Mouse (Mus musculus) gastrocnemius, postnatal 36 days (tissue): ENCODE measurements around the gene Mgat1. TPM values are rescaled to one million over a fixed set of nuclear protein-coding genes. Genes with fewer than 3 reads are reported as not detected.

Experiments used
- DNase-seq, 2 experiments: peaks; one replicate each; pipeline ENCODE4 v3.0.0; 2022
- intact Hi-C: fragments of 180-260 bp; cut with DNase I; formaldehyde crosslinking; loops from one replicate; pipeline ENCODE4 v1.15.1; 2025
- total RNA-seq, 2 experiments: library from RNA; stranded (reverse); gene quantifications; 2 replicates each; pipeline ENCODE4 v1.2.3; 2021

Gene Mgat1
- total RNA-seq, 2 experiments from 2014 or later = 41.3 to 41.5 TPM

GRCm38 (mm10) chr11:49237532-49237931 lies 6.5 kb upstream of the Mgat1 start:
- intact Hi-C loops = no loop called here
- no peak for DNase-seq

GRCm38 (mm10) chr11:49240310-49240709 lies 3.7 kb upstream of the Mgat1 start:
- intact Hi-C loops = loop anchor here (10.0 kb wide), 1 partner anchor 446 kb away; no protein-coding TSS in a partner anchor

GRCm38 (mm10) chr11:49240874-49241273 lies 3.1 kb upstream of the Mgat1 start:
- DNase-seq = no peak
- intact Hi-C loops = loop anchor here (10.0 kb wide), 1 partner anchor 446 kb away; no protein-coding TSS in a partner anchor

More at GRCm38 (mm10) chr11:49240310-49240709, 3.7 kb upstream of the Mgat1 start:
- DNase-seq = no peak

- no peak for DNase-seq
- intact Hi-C loops = loop anchor here (10.0 kb wide), 1 partner anchor 447 kb away; no protein-coding TSS in a partner anchor
Measured at GRCm38 (mm10) chr11:49241471-49241870, 2.5 kb upstream of the Mgat1 start.

DNA sequence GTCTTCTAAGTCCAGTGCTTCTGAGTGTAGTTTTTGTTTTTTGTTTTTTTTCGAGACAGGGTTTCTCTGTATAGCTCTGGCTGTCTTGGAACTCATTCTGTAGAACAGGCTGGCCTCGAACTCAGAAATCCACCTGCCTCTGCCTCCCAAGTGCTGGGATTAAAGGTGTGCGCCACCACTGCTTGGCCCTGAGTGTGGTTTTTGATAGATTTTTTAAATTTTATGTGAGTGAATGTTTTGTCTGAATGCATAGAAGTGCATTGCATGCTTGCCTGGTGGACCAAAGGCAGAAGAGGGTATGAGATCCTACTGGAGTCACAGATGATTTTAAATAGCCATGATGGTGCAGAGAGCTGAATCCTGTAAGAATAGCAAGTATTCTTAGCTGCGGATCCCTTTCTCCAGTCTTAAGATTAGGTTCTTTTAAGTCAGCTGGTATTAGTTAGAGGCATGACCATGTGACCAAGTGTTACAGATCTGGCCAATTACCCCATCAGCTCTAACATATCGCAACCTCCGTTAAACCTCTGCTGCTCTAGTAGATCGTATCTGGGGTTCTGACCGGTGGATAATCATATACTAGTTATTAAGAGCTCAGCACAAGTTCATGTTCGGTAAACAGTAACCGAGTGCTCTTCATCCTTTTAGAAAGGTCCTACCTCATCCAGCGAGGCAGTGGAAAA lies 906 bp upstream of the Mgat1 start:
- intact Hi-C loops = loop anchor here (10.0 kb wide), 1 partner anchor 448 kb away; no protein-coding TSS in a partner anchor
- no peak for DNase-seq

GRCm38 (mm10) chr11:49244595-49244930 lies 572 bp downstream of the Mgat1 start:
- DNase-seq = no peak
- intact Hi-C loops = loop anchor here (10.0 kb wide), 1 partner anchor 450 kb away; no protein-coding TSS in a partner anchor

DNA sequence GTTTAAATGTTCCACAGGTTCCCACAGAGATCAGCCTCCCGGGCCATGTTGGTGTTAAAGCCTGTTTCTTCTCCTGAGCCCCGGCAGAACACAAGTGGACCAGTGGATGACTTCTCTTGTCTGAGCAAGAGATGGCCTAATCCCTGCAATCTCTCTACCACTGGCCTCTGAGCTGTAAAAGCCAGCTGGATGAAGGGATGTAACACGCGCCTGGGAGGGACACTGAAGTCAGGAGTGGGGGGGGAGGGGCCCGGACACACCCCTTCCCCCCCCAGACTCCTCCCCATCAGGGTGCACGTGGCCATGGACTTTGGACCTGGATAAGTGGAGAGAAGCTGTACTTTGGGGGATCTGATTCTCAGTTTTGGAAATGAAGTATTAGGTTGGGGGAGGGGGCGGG lies 1.2 kb downstream of the Mgat1 start:
- intact Hi-C loops = loop anchor here (10.0 kb wide), 1 partner anchor 450 kb away; no protein-coding TSS in a partner anchor
- no peak for DNase-seq

DNA sequence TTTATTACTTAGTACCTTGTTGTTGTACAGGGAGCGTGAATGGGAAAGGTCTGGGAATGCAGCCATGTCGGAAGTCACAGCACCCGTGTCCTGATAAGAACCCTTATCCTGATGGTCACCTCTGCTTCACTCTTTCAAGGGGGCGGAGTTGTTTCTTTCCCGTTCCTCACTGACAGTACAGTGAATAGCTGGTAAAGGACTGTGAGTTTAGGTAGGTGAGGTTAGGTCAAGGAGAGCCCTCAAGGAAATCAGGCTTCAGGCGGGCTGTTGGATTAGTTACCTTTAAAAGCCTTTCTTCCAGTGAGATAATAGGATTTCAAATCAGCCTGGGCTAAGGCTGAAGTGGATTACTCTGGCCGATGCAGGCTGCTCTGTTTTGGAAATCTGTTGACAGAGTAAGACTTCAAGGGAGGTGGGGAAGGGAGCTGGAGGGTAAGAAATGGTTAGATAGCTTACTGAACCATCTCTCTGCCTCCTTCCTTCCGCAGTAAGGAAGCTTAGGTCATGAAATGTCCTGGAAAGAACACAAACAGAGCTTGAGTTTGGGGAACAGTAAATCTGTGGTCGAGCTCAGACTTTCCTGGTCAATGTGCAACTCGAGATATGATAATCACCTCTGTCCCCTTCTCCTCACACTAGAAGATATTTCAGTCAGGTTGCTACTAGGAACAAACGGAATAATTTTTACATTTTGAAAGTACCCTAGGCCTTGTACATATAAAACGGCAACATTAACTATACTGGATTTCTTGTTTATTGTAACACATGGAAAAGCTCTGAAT lies 1.8 kb downstream of the Mgat1 start:
- intact Hi-C loops = loop anchor here (10.0 kb wide), 1 partner anchor 451 kb away; no protein-coding TSS in a partner anchor
- DNase-seq = no peak

- no peak for DNase-seq
- intact Hi-C loops = loop anchor here (10.0 kb wide), 1 partner anchor 452 kb away; no protein-coding TSS in a partner anchor
Measured at GRCm38 (mm10) chr11:49246523-49246922, 2.5 kb downstream of the Mgat1 start.

- no peak for DNase-seq
- intact Hi-C loops = loop anchor here (10.0 kb wide), 1 partner anchor 452 kb away; no protein-coding TSS in a partner anchor
Measured at GRCm38 (mm10) chr11:49247255-49247654, 3.3 kb downstream of the Mgat1 start.

- intact Hi-C loops = loop anchor here (10.0 kb wide), 1 partner anchor 454 kb away; no protein-coding TSS in a partner anchor
- DNase-seq = no peak
Measured at GRCm38 (mm10) chr11:49248226-49248973, 4.4 kb downstream of the Mgat1 start.

- intact Hi-C loops = loop anchor here (10.0 kb wide), 1 partner anchor 454 kb away; no protein-coding TSS in a partner anchor
Measured at GRCm38 (mm10) chr11:49248974-49249700, 5.1 kb downstream of the Mgat1 start.

DNA sequence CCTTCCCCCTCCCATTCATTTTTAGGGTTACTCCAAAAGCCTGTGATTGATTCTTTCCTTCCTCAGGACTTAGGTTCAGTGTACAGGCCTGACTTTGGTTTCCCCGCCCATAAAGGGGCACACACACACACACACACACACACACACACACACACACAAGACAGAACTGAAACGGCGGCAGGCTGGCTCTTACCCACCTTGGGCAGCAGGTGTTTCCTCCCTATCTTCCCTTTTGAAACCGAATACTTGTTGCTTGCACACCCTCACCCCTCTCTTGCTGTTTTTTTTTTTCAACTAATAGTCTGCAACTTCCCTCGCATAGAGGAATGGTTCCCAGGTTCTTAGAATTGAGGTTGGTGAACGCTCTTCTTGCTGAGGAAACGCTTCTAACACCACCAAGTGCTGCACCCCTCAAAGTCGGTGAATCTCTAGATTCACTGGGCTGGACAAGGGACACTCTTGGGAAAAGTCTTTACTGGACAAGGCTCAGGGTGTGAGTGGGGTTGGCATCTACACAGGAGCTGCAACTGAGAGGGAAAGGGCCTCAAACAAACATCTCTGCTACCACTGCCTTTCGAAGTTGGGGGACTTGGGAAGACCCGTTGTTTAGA lies 5.9 kb downstream of the Mgat1 start:
- DNase-seq = no peak
- intact Hi-C loops = loop anchor here (2.0 to 10.0 kb wide), 3 partner anchors 47 to 455 kb away; partner anchors contain the start of genes Irgm1 and Zfp62

More at GRCm38 (mm10) chr11:49248974-49249700, 5.1 kb downstream of the Mgat1 start:
- no peak for DNase-seq

DNA sequence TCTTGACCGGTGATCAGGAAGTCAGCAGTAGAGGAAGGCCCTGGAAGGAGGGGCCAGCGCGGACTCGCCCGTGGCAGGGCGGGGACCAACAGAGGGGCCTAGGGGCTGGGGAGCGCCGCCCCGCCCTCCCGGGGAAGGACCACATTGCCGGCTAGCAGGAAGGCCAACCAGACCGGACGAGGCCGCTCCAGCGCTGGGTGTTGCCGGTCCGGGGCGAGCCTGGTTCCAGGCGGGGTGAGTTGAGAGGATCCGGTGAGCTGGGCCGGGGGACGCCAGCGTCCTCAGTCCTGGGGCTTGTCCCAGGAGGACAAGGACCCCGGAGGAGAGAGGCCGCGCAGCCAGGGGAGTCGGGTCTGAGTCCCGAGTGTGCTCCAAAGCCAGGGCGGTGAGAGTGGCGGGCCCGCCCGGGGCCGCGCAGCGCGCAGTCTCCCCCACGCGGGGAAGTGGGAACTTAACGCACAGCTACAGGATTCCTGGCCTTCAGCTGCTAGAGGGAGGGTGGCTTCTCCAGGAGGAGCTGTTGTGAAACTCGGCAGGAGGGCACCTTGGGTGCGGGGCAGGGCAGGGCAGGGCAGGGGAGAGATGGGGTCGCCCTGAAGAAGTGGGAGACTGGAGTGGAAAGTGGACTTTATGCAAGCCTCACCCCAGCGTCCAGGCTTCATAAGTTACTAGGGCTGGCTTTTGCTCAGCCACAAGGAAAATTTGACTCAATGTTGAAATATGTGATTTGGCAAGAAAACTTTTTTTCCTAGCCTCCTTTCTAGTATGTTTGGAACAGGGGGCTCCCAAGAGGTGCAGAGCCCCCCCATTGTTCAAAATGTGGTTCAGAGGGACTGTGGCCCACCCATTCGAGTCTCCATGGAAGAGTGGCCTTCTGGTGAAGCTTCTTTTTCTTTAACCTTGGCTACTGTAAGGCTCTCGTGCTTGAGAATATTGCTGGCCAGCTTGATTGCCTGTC lies 6.7 kb downstream of the Mgat1 start:
- intact Hi-C loops = loop anchor here (2.0 to 10.0 kb wide), 2 partner anchors 48 to 376 kb away; partner anchors contain the start of genes Irgm1 and Zfp62

GRCm38 (mm10) chr11:49251380-49251761 lies 7.4 kb downstream of the Mgat1 start:
- no peak for DNase-seq
- intact Hi-C loops = loop anchor here (2.0 to 10.0 kb wide), 2 partner anchors 49 to 377 kb away; partner anchors contain the start of genes Irgm1 and Zfp62

More for the DNA sequence above, 6.7 kb downstream of the Mgat1 start:
- DNase-seq = peak; percentile 88 to 89

- intact Hi-C loops = loop anchor here (10.0 kb wide), 1 partner anchor 377 kb away; the partner anchor contains the start of gene Irgm1
- no peak for DNase-seq
Measured at GRCm38 (mm10) chr11:49252048-49252447, 8.1 kb downstream of the Mgat1 start.

GRCm38 (mm10) chr11:49253035-49253434 lies 9.0 kb downstream of the Mgat1 start:
- DNase-seq = no peak
- intact Hi-C loops = loop anchor here (10.0 kb wide), 1 partner anchor 378 kb away; the partner anchor contains the start of gene Irgm1
